Mouse (Mus musculus): Measurements from ENCODE around the gene 4933417A18Rik.

DNA sequence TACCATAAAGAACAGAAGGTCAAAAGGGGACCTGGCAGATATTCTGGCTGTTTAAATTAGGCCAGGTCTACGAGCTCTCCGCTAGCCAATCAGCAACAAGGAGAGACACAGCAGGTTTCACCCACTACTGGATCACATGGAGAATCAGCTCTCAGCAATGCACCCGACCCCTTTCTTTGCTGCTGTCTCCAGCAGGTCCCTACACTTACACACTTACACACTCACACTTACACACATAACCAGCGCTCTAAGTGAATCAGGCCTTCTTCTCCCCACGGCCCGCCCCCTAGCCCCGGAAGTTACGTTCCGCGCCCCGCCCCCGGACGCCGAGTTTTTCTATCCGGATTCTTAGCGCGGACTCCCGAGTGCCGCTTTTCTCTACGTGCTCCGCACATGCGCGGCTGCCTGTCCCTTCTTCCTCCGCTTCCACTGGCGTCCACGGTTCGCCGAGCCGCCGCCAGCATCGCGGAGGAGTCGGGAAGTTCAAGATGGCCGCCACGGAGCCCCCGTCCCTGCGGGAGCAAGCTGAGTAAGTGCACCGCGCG is 49.0 kb upstream of the 4933417A18Rik start, which contains the start of gene Prpf4b:
- no peak for TF ChIP-seq CTCF (IDR thresholded peaks at IDR 0.05; ENCODE audit: control insufficient read depth, insufficient read depth, insufficient read length)
- TF ChIP-seq USF1 (IDR thresholded peaks at IDR 0.05; ENCODE audit: low read depth), result no peak
- TF ChIP-seq MYOD1 (IDR thresholded peaks at IDR 0.05; ENCODE audit: control insufficient read depth, insufficient read length, low read depth), result no peak
- peak; percentile 44 for TF ChIP-seq MAX (IDR thresholded peaks at IDR 0.05)
- no peak for TF ChIP-seq MYOG (IDR thresholded peaks at IDR 0.05; ENCODE audit: control insufficient read depth, extremely low read depth, insufficient read length)
- TF ChIP-seq CEBPB (IDR thresholded peaks at IDR 0.05; ENCODE audit: low read depth), result no peak
- TF ChIP-seq FOSL1 (IDR thresholded peaks at IDR 0.05; ENCODE audit: insufficient read depth, low read length, poor library complexity, severe bottlenecking), result no peak
